Mouse (Mus musculus) stomach, embryonic 15.5 days (tissue): Measurements from ENCODE around the gene Atp2a2. TPM values are rescaled to one million over a fixed set of nuclear protein-coding genes. Genes with fewer than 3 reads are reported as not detected.
"Not testable (repeated sequence)": the region's sequence is repeated elsewhere in the genome, so short reads cannot be mapped to it uniquely, and the experiment has no call there.

Source experiments
- ATAC-seq: fragments of 200-750 bp; cut with Nextera tagmentation; 2 replicates; pipeline ENCODE4 v1.8.0; 2017; ENCODE audit warnings: low read depth, moderate number of reproducible peaks, moderate TSS enrichment; ENCODE audit not compliant: insufficient read depth, low FRiP score
- H3K27ac ChIP-seq: fragments of 300-500 bp; sonication (generic); 2 replicates; pipeline ENCODE4 v1.5.1; 2015; ENCODE audit warnings: mild to moderate bottlenecking, inconsistent platforms
- H3K27me3 ChIP-seq: fragments of 300-500 bp; sonication (generic); replicated peaks from 2 replicates; pipeline ENCODE4 v1.6.1; 2015; ENCODE audit warnings: inconsistent platforms
- H3K36me3 ChIP-seq: fragments of 300-500 bp; sonication (generic); 2 replicates; pipeline ENCODE4 v1.6.1; 2015; ENCODE audit warnings: inconsistent platforms
- H3K4me1 ChIP-seq: fragments of 300-500 bp; sonication (generic); 2 replicates; pipeline ENCODE4 v1.6.1; 2015; ENCODE audit warnings: inconsistent platforms
- H3K4me2 ChIP-seq: fragments of 300-500 bp; sonication (generic); 2 replicates; pipeline ENCODE4 v1.6.1; 2015; ENCODE audit warnings: mild to moderate bottlenecking, inconsistent platforms
- H3K4me3 ChIP-seq: fragments of 300-500 bp; sonication (generic); replicated peaks from 2 replicates; pipeline ENCODE4 v1.5.1; 2015; ENCODE audit warnings: inconsistent platforms
- H3K9ac ChIP-seq: fragments of 300-500 bp; sonication (generic); 2 replicates; pipeline ENCODE4 v1.6.1; 2015; ENCODE audit warnings: inconsistent platforms
- H3K9me3 ChIP-seq: fragments of 300-500 bp; sonication (generic); 2 replicates; pipeline ENCODE4 v1.6.1; 2016; ENCODE audit warnings: inconsistent platforms
- WGBS: fragments of 180-500 bp; shearing (Covaris S2); methylation state at CpG from one replicate; pipeline ENCODE4 v1.1.7; 2015; 5-methylcytosine and 5-hydroxymethylcytosine counted together
- polyA plus RNA-seq: library from polyadenylated mRNA; unstranded; fragments of >200 nt; fragmentation: Nextera tagmentation; extraction: Ambion mirVana; gene quantifications from 2 replicates; pipeline ENCODE4 v1.2.1, GENCODE M21; 2015

Atp2a2 gene
- polyA plus RNA-seq, 1 experiment from 2014 or later: 33.5 TPM

- peaks cover 60% of the 10 kb centered on the region for H3K36me3 ChIP-seq
Observed at GRCm38 (mm10) chr5:122444492-122444891, 57.5 kb downstream of the Atp2a2 start.

GRCm38 (mm10) chr5:122440095-122440630 is 61.9 kb downstream of the Atp2a2 start:
- Histone ChIP-seq H3K4me1 (no peaks in the 10 kb centered on the region), H3K4me3 (no peak overlapping the region), H3K36me3 (peaks cover 88% of the 10 kb centered on the region), H3K27me3 (no peaks in the 10 kb centered on the region), H3K27ac (no peak overlapping the region), H3K9ac (no peak overlapping the region), H3K4me2 (no peak overlapping the region), H3K9me3 (no peaks in the 10 kb centered on the region)
- WGBS: 86% methylated on average over 12 of the region's 12 CpGs
- ATAC-seq: no peak

More at GRCm38 (mm10) chr5:122444492-122444891, 57.5 kb downstream of the Atp2a2 start:
- ATAC-seq: no peak
- Histone ChIP-seq H3K4me3 (no peak overlapping the region), H3K4me2 (no peak overlapping the region), H3K27ac (no peak overlapping the region), H3K27me3 (no peaks in the 10 kb centered on the region), H3K9me3 (no peaks in the 10 kb centered on the region), H3K9ac (no peak overlapping the region), H3K4me1 (no peaks in the 10 kb centered on the region)
- 91% methylated on average over 10 of the region's 10 CpGs for WGBS

GRCm38 (mm10) chr5:122439400-122440094 is 62.5 kb downstream of the Atp2a2 start:
- ATAC-seq: no peak
- H3K36me3 ChIP-seq: peaks cover 84% of the 10 kb centered on the region
- H3K4me3 ChIP-seq: no peak overlapping the region
- H3K9ac ChIP-seq: no peak overlapping the region
- H3K9me3 ChIP-seq: no peaks in the 10 kb centered on the region
- WGBS: 65% methylated on average over 19 of the region's 19 CpGs
- no peaks in the 10 kb centered on the region for H3K4me1 ChIP-seq
- no peak overlapping the region; the same call in 1 of the 2 replicates for H3K27ac ChIP-seq
- H3K27me3 ChIP-seq: no peaks in the 10 kb centered on the region
- H3K4me2 ChIP-seq: no peak overlapping the region

GRCm38 (mm10) chr5:122434541-122434940 is 67.5 kb downstream of the Atp2a2 start:
- Histone ChIP-seq H3K4me3 (no peak overlapping the region), H3K4me1 (no peaks in the 10 kb centered on the region), H3K9me3 (no peaks in the 10 kb centered on the region), H3K4me2 (no peak overlapping the region), H3K36me3 (peaks cover 63% of the 10 kb centered on the region), H3K27me3 (no peaks in the 10 kb centered on the region), H3K9ac (no peak overlapping the region), H3K27ac (no peak overlapping the region)
- WGBS: 78% methylated on average over 4 of the region's 4 CpGs
- ATAC-seq: no peak

GRCm38 (mm10) chr5:122431221-122431620 is 70.8 kb downstream of the Atp2a2 start:
- H3K4me1 ChIP-seq: no peaks in the 10 kb centered on the region
- no peak overlapping the region for H3K4me3 ChIP-seq
- H3K27me3 ChIP-seq: no peaks in the 10 kb centered on the region
- H3K9me3 ChIP-seq: no peaks in the 10 kb centered on the region
- WGBS: 88% methylated on average over 8 of the region's 8 CpGs
- peaks cover 46% of the 10 kb centered on the region for H3K36me3 ChIP-seq
- no peak for ATAC-seq
- H3K9ac ChIP-seq: no peak overlapping the region
- H3K4me2 ChIP-seq: no peak overlapping the region
- no peak overlapping the region for H3K27ac ChIP-seq

GRCm38 (mm10) chr5:122430036-122430775 is 71.8 kb downstream of the Atp2a2 start:
- ATAC-seq: no peak
- H3K27me3 ChIP-seq: no peaks in the 10 kb centered on the region
- no peak overlapping the region for H3K4me3 ChIP-seq
- no peak overlapping the region for H3K4me2 ChIP-seq
- no peaks in the 10 kb centered on the region for H3K4me1 ChIP-seq
- WGBS: 86% methylated on average over 4 of the region's 4 CpGs
- H3K27ac ChIP-seq: no peak overlapping the region
- H3K9ac ChIP-seq: no peak overlapping the region
- no peaks in the 10 kb centered on the region for H3K9me3 ChIP-seq
- H3K36me3 ChIP-seq: peaks cover 38% of the 10 kb centered on the region

- Histone ChIP-seq H3K27ac (no peak overlapping the region), H3K4me2 (no peak overlapping the region), H3K4me1 (peaks cover 13% of the 10 kb centered on the region), H3K9ac (no peak overlapping the region), H3K9me3 (no peaks in the 10 kb centered on the region), H3K36me3 (peaks cover 21% of the 10 kb centered on the region; the same call in 1 of the 2 replicates), H3K4me3 (no peak overlapping the region), H3K27me3 (no peaks in the 10 kb centered on the region)
- ATAC-seq: no peak
- 72% methylated on average over 2 of the region's 2 CpGs for WGBS
Observed at GRCm38 (mm10) chr5:122425550-122425949, 76.5 kb downstream of the Atp2a2 start.

GRCm38 (mm10) chr5:122423083-122423482 is 78.9 kb downstream of the Atp2a2 start:
- Histone ChIP-seq H3K9ac (peak overlapping the region; percentile 87), H3K4me2 (peak overlapping the region; percentile 96), H3K27ac (no peak overlapping the region), H3K4me3 (peak overlapping the region; percentile 99), H3K27me3 (no peaks in the 10 kb centered on the region), H3K9me3 (no peaks in the 10 kb centered on the region), H3K4me1 (peaks cover 13% of the 10 kb centered on the region), H3K36me3 (peaks cover 3% of the 10 kb centered on the region; the same call in 1 of the 2 replicates)
- ATAC-seq: no peak
- WGBS: 26% methylated on average over 15 of the region's 15 CpGs

GRCm38 (mm10) chr5:122422071-122422964 is 79.7 kb downstream of the Atp2a2 start:
- H3K4me2 ChIP-seq: peak overlapping the region; percentile 96
- H3K9me3 ChIP-seq: no peaks in the 10 kb centered on the region
- peak overlapping the region; percentile 99 for H3K4me3 ChIP-seq
- WGBS: under 1% methylated on average over 73 of the region's 73 CpGs
- H3K9ac ChIP-seq: peak overlapping the region; percentile 87
- H3K27ac ChIP-seq: peak overlapping the region; percentile 92
- no peaks in the 10 kb centered on the region for H3K27me3 ChIP-seq
- peak; percentile 87 for ATAC-seq
- peaks cover 13% of the 10 kb centered on the region for H3K4me1 ChIP-seq
- H3K36me3 ChIP-seq: no peaks in the 10 kb centered on the region

- H3K27ac ChIP-seq: peak within 1 kb of the TSS; percentile 92
- peak; percentile 21 for ATAC-seq
Observed at GRCm38 (mm10) chr5:122421271-122422068, 80.6 kb downstream of the Atp2a2 start, which contains the start of gene Anapc7. Anapc7 (plus strand) TSS chr5:122421693.

GRCm38 (mm10) chr5:122420676-122421075 is 81.3 kb downstream of the Atp2a2 start:
- H3K4me1 ChIP-seq: peaks cover 13% of the 10 kb centered on the region
- not testable (repeated sequence) for H3K27ac ChIP-seq, H3K27me3 ChIP-seq, H3K4me2 ChIP-seq, ATAC-seq, H3K9ac ChIP-seq, H3K36me3 ChIP-seq, H3K4me3 ChIP-seq, H3K9me3 ChIP-seq
- 56% methylated on average over 4 of the region's 4 CpGs for WGBS

More at GRCm38 (mm10) chr5:122421271-122422068, 80.6 kb downstream of the Atp2a2 start, which contains the start of gene Anapc7:
- Histone ChIP-seq H3K9me3 (no peaks in the 10 kb centered on the region), H3K9ac (peak within 1 kb of the TSS; percentile 87), H3K27me3 (no peaks in the 10 kb centered on the region), H3K4me3 (peak within 1 kb of the TSS; percentile 99), H3K36me3 (no peaks in the 10 kb centered on the region), H3K4me2 (peak within 1 kb of the TSS; percentile 96), H3K4me1 (peaks cover 13% of the 10 kb centered on the region)
- 16% methylated on average over 17 of the region's 17 CpGs for WGBS
